Mouse (Mus musculus) spleen, postnatal 10 days (tissue): ENCODE measurements at regions not wholly inside any gene's neighbourhood (a gene's known extent, or its start where the extent isn't known, plus 50 kb on each side); places are given as distances from the start of the nearest gene placed in this dataset.

Source experiments
- DNase-seq, 2 experiments: peaks; one replicate each; pipeline ENCODE4 v3.0.0; 2021 to 2022; ENCODE audit warnings: low spot score in 2 of 2

DNA sequence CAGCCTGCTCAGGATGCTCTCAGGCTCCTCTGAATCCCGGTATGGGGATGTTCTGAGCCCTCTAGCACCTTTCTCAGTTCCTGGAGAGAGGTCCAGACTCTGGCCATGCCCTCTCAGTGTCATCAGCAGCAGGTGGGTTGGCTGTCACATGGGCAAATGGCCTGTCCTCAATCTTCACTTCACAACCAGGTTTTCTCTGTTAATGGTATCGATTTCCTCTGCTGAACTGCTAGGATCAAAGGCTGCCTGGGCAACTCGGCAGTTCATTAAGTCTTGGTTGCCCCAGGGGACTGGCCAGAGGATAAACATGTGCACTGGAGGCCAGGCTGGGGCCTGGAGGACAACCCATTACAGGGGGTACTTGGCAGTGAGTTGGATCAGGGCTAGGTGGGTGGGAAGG lies 156.2 kb downstream of the Trim29 start:
- DNase-seq, result no peak

DNA sequence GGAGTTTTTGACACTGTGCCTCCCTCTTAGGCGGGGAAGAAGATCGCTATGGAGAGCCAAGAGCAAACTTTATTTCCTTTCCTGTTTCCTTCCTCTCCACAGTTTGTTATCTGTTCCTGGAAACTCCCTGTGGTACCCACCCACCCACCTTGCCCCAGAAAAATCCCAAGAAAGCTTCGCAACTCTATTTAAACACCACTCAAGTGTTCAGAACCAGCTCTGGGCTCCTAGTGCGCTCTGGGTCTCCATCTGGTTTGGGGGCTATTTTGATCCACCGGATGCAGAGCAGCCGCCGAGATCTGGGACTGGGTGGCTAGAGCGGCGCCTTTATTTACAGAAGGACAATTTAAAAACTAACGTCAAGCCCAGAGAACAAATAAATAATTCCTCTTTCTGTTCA lies 158.6 kb downstream of the Trim29 start:
- no peak for DNase-seq

DNA sequence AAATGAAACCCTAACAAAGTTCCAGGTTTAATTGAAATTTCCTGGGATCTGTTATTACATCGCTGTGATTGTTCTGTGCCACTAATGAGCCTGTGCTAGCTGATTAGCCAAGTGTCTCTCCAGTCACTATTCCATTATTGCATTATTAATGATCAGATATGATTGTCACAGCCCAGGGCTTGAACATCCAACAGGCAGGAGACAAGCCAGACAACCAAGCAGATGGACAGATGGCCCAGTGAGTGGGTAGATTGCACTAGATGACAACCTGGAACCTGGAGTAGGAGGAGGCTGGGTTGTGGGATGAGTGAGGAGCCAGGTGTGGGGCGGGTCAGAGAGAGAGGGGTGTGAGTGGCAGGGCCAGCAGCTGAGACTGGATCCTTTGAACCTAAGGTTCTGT lies 161.6 kb downstream of the Trim29 start:
- DNase-seq, result no peak

DNA sequence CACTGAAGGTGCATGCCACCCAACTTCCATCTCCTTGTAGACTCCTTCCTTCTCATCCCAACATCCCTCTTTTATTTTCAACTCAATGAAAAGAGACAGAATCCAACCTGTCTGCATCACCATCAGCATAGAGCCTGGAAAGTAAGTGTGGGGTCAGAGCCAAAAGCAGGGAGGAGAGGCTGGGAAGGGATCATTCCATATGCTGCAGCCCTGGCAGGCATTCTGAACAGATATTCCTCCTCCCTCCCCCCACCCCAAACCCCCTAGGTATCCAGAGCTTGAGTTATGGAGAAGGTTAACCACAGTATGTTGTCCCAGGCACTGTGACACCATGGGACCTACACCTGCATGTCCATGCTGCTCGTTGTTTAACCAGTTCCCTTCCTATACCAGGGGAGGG lies 162.5 kb downstream of the Trim29 start:
- DNase-seq, result no peak

DNA sequence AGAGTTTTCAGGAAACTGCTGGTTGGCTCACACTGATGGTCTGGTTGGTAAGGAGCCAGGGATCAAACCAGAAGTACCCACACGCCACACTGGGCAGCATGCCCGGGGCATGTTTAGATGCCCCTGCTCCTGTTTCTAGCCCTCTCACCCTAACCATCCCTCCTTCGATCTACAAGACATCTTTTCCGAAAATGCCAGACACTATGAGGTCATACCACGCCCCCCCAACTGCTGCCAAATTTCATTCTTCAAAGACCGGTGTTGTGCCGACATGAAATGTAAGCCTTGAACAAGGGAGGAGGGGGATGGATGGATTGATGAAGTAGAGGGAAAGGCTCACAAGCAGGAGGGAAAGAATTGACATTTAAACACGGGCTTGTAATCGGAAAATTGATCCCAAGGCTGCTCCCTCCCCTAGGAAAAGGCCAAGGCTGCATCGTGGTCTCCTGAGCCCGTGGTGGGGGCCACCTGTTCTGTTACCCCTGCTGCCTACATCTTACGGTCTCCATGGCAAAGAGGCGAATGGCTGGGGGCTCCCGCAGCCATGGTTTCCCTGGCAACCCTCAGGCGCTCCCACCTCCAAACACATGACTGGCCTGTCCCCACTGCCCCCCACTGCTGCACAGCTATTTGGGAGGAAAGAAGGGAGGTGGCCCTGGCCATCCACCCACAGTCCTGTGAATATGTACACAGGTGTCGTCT lies 163.1 kb downstream of the Trim29 start:
- DNase-seq, result no peak

DNA sequence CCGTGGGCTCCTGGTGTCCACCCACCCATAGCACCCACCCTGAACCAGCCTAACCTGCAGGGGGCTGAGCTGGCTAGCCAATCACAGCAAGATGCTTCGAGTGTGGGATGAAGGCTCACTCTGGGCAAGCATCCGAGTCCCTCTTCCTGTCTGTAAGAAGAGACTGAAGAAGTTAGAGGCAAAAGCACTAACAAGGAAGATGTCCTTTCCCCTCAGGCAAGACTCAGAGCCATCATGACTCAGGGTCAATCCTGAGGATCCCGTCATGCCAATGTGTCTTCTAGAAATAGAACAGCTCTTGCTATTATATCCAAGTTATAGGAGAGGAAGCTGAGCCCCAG lies 163.6 kb downstream of the Trim29 start:
- DNase-seq, result no peak

DNA sequence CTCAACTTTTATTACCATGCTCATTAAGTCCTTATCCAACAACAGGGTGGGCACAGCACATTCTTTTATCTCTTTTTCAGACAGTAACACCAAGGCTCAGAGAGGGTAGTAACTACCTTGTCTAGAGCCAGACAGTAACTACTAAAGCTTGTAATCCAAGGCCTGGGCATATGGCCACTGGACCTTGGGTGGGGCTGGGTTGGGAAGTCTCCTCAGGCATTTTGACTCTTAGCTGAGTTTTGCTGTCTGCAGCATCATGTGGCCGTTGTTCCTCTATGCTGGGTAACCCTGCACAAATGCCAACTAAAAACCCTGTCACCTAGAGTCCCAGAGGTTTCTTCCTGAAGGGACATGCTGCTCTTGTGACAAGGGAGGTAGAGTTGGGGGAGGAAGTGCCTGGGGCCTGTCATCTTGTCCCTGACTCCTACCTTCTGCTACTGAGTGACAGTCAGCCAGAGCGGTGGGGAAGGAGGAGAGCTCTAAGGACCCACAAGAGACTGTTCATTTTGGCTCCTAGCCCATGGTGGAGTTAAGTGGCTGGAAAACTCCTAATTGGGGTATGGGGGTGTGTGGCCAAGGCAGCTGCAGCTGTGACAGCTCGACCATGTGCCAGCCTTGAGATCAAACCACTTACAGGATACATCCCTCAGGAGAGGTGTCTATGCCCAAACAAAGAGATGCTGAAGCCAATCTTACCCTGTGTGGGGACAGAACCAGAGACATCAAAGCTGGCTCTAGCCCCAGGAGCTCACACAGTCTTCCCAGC lies 170.4 kb downstream of the Trim29 start:
- no peak for DNase-seq

DNA sequence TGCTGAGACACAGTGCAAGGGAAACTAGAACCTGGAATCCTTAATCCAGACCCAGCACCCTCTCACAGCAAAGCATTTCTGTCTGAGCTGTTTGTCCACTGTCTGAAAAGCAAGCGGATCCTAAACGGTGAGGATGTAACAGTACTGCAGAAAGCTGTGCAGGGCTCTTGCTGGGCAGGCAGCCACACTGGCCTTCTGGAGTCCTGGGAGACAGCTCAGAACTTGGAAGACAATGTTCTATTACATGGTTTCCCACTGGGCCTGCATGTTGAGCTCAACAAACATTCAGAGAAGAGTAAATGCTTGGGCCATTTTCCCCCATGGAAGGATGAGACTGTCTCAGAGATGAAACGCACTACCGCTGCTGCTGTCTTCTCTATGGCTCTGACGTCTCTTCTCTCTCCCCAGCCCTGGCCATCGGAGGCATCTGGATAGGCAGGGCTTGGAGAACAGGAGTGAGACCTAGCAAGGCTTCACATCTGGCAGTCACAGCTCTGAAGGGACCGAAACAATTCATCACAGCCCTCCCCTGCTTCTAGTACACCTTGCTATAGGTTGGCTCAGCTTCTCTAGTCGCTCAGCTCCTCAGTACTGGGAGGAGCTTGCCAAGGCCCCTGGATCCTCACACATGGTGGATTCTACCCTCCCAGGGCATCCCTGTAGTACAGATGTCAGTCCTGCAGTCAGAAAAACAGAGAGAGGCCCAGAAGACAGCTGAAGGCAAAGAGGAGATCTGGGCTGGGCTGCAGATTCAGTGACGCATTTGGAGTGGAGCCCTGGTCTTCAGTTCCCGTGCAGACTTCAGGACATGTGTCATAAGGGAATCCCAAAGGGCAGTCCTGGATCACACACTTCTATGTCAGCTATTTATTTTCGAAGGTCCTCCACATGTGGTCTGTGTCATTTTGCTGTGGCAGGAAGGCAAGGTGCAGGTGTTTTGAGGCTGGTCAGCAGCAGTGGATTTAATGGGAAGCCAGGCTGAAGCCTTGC lies 171.7 kb downstream of the Trim29 start:
- DNase-seq, result no peak

DNA sequence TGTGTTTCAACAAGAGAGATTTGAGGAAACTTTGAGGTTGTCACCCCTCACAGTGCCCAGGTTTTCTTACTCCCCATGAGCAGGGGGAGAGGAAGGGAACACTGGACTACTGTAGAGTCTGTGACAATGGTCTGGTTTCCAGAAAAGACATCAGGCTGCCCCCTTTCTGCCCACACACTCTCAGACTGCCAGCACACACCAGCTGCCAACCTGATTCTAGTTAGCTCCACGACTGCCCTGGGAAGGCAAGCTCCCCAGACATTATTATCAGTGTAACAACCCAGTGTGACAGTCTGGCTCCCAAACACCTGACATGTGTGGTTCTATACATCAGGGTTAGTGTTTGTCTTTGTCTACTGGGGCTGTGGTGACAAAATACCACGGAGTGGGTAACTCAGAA lies 172.5 kb downstream of the Trim29 start:
- DNase-seq, result no peak

DNA sequence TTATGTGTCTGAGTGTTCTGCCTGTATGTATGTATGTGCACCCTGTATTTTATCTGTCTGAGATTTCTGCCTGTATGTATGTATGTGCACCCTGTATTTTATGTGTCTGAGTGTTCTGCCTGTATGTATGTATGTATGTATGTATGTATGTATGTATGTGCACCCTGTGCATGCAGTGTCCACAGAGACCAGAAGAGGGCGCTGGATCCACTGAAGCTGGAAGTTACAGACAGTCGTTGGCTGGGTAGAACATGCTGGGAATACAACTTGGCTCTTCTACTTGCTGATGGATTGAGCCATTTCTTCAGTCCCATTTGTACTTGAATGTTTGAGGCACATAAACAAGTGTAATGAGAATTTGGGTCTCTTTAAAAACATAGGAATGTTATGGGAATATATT lies 173.3 kb downstream of the Trim29 start:
- no peak for DNase-seq

DNA sequence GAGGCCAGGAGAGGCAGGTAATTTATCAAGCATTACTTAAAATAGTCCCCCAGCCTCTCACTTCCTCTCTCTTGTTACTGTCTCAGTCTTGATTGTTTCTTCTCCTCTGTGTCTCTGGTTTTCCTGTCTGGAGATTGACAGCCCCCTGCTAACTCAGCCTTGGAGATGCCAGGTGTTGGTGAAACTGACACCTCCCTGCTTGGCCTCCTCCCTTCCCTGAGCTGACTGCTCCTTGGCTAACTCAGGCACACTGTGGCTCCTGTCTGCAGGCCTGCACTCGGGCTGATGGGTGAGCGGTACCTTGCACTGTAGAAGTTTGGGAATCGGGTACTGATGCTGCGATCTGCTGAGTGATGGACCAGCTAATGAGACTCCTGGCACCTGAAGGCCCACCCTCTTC lies 176.1 kb downstream of the Trim29 start:
- DNase-seq, result no peak

DNA sequence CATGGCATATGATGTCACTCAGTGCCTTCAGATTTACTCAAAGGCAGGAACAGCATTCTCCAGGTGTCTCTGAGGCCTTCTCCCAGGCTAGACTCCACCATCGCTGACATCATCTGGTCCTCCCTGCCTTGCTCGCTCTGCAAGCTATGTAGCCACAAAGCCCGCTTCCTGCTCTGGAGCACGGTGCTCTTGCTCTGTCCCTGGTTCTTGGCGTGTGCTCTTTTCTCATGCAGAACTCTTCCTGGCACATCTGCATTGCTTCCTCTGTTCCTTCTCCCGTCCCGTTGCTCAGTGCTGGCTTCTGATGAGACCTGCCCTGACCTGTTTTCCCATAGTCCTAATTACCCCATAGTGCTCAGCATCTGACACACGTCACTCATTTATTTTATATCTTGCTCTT lies 178.6 kb downstream of the Trim29 start:
- DNase-seq, result no peak

DNA sequence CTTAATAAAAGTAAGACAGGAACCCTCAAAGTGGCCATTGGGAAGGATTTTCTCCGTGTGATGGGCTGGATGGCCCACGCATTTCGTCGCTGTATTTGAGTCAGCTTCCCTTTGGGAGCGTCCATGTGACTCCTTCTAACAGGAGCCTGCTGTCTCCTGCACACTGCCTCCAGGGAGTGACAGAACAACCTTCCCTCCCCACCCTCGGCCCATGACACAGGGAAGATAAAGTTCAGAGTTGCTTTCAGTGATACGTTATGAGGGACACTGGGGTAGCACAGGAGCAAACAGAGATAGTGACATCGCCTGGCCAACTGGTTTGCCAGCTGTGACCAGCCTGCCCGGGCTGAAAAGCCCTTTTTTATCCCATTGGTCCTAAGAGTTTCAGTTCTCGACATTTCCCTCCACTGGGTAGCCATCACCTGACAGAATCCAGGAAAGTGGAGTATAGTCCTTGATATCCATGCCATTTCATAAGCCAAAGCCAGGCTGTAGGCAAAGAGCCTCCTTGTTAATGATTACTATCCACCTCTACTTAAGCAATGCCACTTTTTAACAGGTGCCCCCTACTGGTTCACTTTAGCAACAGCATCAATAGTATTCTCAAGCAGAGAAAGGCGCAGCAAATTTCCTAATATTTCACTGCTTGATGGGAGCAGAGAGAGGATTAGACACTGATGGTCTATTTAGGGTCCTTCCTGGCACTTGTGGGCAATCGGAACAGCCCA lies 180.5 kb downstream of the Trim29 start:
- no peak for DNase-seq

DNA sequence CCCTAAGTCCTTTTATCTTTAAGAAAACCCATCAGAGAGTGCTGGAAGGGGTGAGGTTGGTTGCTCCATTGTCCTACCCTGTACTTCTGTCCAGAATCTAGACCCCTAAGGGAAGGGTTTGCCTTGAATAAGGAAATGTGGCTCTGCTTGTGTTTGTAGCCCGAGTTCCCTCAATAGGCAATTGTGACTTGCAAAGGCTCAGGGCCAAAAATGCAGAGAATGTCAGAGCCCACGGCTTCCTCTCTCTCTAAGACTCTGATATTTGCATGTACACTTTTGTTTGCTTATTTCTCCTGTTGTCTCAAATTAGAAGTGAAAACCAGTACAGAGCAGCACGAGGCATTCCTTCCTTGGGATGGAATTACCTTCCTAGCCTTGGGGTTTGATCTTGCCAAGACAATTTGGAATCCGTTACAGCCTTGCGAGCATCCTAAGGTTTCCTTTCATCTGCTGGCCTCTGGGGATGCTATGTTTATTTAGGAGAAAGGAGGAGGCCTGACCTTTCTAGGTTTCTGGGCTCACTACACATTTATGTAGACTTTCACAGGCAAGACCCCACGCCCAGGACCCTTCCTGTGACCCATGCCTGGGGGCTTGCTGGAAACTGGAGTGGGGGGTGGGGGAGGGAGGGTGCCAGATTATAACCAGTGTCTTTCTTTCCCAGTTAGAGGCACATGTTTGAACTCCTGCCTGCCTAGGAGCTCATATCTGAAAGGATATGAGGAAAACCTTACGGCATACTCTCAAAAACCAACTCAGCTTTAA lies 181.8 kb downstream of the Trim29 start:
- no peak for DNase-seq

DNA sequence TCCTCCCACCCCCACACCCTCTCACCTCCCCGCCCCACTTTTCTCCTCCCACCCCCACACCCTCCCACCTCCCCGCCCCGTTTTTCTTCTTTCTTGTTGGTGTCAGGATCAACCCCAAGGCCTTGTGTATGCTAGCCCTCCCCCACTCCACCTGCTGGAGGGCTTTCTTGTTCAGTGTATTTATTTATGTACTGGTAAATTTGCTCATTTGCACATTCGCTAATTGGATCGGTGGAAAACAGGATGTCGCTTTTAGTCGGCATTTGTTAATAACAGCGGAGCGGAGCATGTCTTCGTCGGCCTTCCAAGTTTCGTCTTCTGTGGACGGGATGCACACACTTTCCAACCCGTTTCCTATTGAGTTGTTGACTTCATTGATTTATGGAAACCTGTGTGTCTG lies 187.9 kb downstream of the Trim29 start:
- DNase-seq, result no peak

DNA sequence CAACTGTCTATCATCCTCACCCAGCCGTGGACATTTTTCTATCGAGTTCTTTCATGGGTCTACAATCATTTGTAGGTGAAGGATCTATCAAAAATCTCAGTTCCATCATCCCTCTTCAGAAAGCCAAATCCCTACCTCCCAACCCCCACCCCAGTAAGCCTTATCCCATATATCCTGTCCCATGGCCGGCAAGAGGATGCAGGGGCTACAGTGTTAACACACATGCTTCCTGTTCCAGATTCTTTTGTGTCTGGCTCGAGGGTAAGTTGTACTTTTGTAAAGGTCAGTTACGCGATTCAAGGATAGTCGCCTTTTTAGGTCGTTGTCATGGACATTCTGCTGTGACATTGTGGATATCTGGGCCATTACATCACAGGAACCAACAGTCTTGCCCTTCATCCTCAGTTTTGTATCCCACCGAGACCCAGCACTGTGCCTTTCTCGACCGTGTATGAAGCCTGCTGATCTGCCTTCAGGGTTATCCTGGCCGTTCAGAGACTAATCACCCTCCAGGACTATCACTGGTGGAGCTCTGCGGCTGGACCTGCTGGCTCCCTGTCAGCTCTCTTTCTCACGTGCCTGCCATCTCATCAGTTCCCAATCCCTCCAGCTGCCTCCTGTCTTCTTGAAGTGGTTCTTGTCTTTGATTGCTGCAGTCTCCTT lies 193.8 kb downstream of the Trim29 start:
- DNase-seq, result no peak

DNA sequence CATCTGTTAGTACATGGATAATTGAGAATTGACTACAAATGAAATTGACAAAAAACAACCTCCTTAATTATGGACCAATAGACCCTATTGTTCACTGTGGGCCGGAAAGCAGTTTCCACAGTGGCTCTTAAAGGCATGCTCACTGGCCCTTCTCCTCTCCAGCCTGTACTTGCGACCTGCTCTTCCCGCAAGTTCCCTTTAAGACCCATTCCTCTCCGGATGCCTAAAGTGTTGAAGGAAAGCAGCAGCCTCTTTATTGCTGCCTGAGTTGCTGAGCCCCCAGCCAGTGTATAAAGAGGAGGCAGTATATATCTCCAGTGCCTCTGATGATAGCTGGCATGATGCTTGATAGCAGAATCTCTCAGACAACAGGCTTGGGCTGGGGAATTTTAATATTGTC lies 195.2 kb downstream of the Trim29 start:
- no peak for DNase-seq

DNA sequence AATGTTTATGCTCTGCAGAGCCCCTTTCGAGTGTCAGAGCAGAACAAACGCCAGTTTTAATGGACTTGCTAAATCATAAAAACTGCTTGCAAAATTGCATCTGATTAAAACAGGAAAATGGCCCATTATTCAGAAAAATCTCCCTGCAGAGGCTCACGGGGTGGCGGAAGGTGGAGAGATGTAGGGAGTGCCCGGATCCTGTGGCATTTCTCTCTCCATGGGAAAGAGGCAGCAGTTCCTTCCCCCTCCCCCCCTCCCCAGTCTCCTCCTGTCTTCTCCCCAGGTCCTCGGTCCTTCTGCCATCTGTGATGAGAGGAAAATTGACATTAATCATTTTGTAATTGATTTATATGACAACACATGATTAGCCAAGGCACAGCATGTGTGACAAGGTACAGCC lies 195.6 kb downstream of the Trim29 start:
- DNase-seq, result no peak

DNA sequence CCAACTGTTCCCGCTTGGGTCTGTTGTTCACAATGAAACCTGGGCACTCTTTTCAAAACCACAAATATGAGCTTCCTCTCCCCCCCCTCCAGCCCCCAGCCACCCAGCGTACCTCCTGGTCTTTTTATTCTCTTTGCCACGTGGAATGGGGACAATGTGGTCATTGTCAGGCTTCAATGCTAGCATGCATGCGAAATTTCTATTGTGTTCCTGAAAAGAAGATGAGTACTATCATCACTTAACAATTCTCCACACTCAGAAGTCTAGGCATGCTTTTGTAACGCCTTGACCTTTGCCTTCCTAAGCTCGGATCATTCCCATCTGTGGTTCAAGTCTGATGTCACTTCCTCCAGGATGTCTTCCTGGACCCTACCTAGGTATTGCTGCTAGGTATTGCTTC lies 202.2 kb downstream of the Trim29 start:
- DNase-seq, result no peak

DNA sequence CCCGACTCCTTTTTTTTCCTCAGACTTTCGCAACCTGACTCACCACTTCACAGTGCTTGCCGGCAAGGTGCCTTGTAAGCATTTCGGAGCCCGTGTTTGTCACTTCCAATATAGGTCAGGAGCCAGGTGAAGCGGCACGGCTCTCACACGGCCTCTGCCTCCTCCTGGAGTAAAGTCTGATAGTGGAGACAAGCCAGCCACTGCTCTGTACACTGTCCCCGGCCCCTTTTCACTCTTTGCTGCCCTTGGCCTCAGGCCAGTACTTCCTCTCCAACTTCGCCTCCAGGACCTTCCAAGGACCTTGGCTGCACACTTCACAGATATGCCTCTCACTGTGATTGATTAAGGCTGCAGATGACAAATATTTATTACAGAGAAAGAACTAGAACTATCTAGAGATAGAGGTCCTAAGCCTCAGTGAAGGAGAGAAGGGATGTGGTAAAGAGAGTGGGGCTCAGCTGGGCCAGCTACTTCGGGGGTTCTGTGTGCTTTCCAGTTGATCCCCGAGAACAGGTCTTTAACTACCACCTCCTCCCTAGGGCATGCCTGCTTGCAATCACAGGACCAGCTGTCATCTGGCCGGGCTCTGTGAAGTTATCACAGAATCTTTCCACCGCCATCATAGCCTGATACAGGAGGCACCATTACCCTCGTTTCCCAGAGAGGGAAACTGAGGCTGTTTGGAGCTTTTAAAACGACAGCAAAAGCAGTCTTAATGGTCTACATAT lies 204.2 kb downstream of the Trim29 start:
- no peak for DNase-seq
